Mouse (Mus musculus): ENCODE results near the gene Gm20388. TPM values are rescaled to one million over a fixed set of nuclear protein-coding genes. Genes with fewer than 3 reads are reported as not detected.
A peak's percentile ranks its signal among the peaks of the same experiment; 100 is the strongest.

The Gm20388 gene
- polyA plus RNA-seq, 1 experiment: 28.1 TPM

DNA sequence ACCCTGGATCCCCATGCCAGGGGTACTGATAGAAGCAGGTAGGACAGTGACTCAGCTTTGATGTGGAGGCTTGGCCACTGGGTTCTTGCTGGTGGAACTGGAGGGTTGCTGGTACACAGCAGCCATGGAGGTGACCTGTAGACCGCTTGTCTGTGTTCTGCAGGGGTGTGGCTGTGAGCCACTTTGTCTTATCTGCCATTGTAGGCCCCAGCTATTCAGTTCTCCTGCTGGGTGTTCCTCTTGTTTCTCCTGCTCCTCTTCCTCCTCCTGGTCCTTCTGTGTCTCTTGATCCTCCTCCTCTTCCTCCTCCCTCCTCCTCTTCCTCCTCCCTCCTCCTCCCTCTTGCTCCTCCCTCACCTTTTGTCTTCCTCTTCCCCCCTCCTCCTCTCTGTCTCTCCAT is 614.5 kb downstream of the Gm20388 start:
- Histone ChIP-seq H3K4me1 (ENCODE audit: control insufficient read depth, insufficient read depth, low read length) (peaks cover 25% of the 10 kb centered on the region), H3K27me3 (ENCODE audit: control insufficient read depth, insufficient read depth, low read length, poor library complexity, severe bottlenecking) (no peaks in the 10 kb centered on the region), H3K36me3 (ENCODE audit: control insufficient read depth, insufficient read depth, low read length, poor library complexity, severe bottlenecking) (no peaks in the 10 kb centered on the region), H3K9me3 (replicated peaks; ENCODE audit: control insufficient read depth, insufficient read depth, low read length, poor library complexity, severe bottlenecking) (no peaks in the 10 kb centered on the region), H3K27ac (ENCODE audit: insufficient read depth, low read length) (no peak overlapping the region), H3K4me3 (ENCODE audit: low read depth, low read length) (no peak overlapping the region), H3K9ac (ENCODE audit: low read depth, poor library complexity, severe bottlenecking) (no peak overlapping the region)
- no peak for TF ChIP-seq POLR2A (IDR thresholded peaks at IDR 0.05; ENCODE audit: insufficient read depth, low read length)
- peak; percentile 72; the same call in 1 of the 2 replicates for TF ChIP-seq EP300 (IDR thresholded peaks at IDR 0.05; ENCODE audit: insufficient read depth, low read depth, low read length)
- no peak for TF ChIP-seq CTCF (IDR thresholded peaks at IDR 0.05; ENCODE audit: low read depth, low read length)

- Histone ChIP-seq H3K27me3 (ENCODE audit: control insufficient read depth, insufficient read depth, low read length, poor library complexity, severe bottlenecking) (no peaks in the 10 kb centered on the region), H3K27ac (ENCODE audit: insufficient read depth, low read length) (no peak overlapping the region), H3K9ac (ENCODE audit: low read depth, poor library complexity, severe bottlenecking) (no peak overlapping the region), H3K4me3 (ENCODE audit: low read depth, low read length) (no peak overlapping the region), H3K36me3 (ENCODE audit: control insufficient read depth, insufficient read depth, low read length, poor library complexity, severe bottlenecking) (no peaks in the 10 kb centered on the region), H3K4me1 (ENCODE audit: control insufficient read depth, insufficient read depth, low read length) (peaks cover 19% of the 10 kb centered on the region), H3K9me3 (replicated peaks; ENCODE audit: control insufficient read depth, insufficient read depth, low read length, poor library complexity, severe bottlenecking) (no peaks in the 10 kb centered on the region)
- TF ChIP-seq POLR2A (IDR thresholded peaks at IDR 0.05; ENCODE audit: insufficient read depth, low read length): no peak
- no peak for TF ChIP-seq CTCF (IDR thresholded peaks at IDR 0.05; ENCODE audit: low read depth, low read length)
- TF ChIP-seq EP300 (IDR thresholded peaks at IDR 0.05; ENCODE audit: insufficient read depth, low read depth, low read length): no peak
These were observed 615.2 kb downstream of the Gm20388 start for GRCm38 (mm10) chr8:120525832-120526231.

DNA sequence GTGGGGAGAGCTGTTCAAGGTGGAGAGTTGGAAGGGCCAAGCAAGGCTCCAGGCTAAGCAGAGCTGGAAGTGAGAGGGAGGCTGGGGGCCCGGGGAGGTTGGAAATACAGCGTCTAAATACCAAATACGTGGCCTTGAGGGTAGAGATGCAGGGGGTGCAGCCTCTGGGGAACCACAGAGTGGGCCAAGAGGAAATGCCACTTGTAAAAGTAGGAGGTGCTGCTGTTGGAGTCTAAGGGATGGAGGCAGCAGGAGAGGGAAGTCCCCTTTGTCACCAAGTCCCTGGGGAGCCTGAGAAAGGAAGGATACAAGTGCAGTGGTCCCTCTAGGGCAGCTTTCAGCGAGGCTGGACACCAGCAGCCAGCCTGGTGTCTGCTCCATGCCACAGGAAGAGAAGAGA is 615.9 kb downstream of the Gm20388 start:
- Histone ChIP-seq H3K4me1 (ENCODE audit: control insufficient read depth, insufficient read depth, low read length) (peaks cover 26% of the 10 kb centered on the region), H3K27me3 (ENCODE audit: control insufficient read depth, insufficient read depth, low read length, poor library complexity, severe bottlenecking) (no peaks in the 10 kb centered on the region), H3K9ac (ENCODE audit: low read depth, poor library complexity, severe bottlenecking) (no peak overlapping the region), H3K4me3 (ENCODE audit: low read depth, low read length) (no peak overlapping the region), H3K27ac (ENCODE audit: insufficient read depth, low read length) (no peak overlapping the region), H3K9me3 (replicated peaks; ENCODE audit: control insufficient read depth, insufficient read depth, low read length, poor library complexity, severe bottlenecking) (no peaks in the 10 kb centered on the region), H3K36me3 (ENCODE audit: control insufficient read depth, insufficient read depth, low read length, poor library complexity, severe bottlenecking) (no peaks in the 10 kb centered on the region)
- TF ChIP-seq EP300 (IDR thresholded peaks at IDR 0.05; ENCODE audit: insufficient read depth, low read depth, low read length) (no peak), POLR2A (IDR thresholded peaks at IDR 0.05; ENCODE audit: insufficient read depth, low read length) (no peak), CTCF (IDR thresholded peaks at IDR 0.05; ENCODE audit: low read depth, low read length) (no peak)

DNA sequence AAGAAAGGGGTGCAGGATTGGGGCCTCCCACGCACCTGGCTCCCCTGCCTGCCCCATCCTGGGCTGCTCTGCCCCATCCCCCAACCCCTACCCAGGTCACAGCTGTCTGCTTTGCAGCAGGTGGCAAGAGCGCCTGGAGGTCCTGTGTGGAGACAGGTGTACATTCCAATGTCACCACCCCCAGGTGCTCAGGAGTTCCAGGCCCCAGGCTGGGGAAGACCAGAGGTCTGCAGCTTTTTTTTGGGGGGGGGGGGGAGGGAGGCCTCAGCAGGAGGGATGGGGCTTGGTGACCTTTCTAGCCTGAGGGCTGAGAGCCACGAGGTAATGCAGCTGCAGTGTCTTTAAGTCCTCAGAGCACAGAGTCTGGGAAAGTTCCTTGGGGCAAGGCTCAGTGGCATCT is 617.7 kb downstream of the Gm20388 start:
- no peak overlapping the region for H3K4me3 ChIP-seq (ENCODE audit: low read depth, low read length)
- no peaks in the 10 kb centered on the region for H3K27me3 ChIP-seq (ENCODE audit: control insufficient read depth, insufficient read depth, low read length, poor library complexity, severe bottlenecking)
- TF ChIP-seq CTCF (IDR thresholded peaks at IDR 0.05; ENCODE audit: low read depth, low read length) (no peak), POLR2A (IDR thresholded peaks at IDR 0.05; ENCODE audit: insufficient read depth, low read length) (no peak), EP300 (IDR thresholded peaks at IDR 0.05; ENCODE audit: insufficient read depth, low read depth, low read length) (peak; percentile 97)
- 0 out of 2 replicates have a peak overlapping the region, but pooled peaks have one; percentile 1 for H3K9ac ChIP-seq (ENCODE audit: low read depth, poor library complexity, severe bottlenecking)
- peak overlapping the region; percentile 21 for H3K27ac ChIP-seq (ENCODE audit: insufficient read depth, low read length)
- H3K9me3 ChIP-seq (replicated peaks; ENCODE audit: control insufficient read depth, insufficient read depth, low read length, poor library complexity, severe bottlenecking): no peaks in the 10 kb centered on the region
- no peaks in the 10 kb centered on the region for H3K36me3 ChIP-seq (ENCODE audit: control insufficient read depth, insufficient read depth, low read length, poor library complexity, severe bottlenecking)
- peaks cover 31% of the 10 kb centered on the region for H3K4me1 ChIP-seq (ENCODE audit: control insufficient read depth, insufficient read depth, low read length)

DNA sequence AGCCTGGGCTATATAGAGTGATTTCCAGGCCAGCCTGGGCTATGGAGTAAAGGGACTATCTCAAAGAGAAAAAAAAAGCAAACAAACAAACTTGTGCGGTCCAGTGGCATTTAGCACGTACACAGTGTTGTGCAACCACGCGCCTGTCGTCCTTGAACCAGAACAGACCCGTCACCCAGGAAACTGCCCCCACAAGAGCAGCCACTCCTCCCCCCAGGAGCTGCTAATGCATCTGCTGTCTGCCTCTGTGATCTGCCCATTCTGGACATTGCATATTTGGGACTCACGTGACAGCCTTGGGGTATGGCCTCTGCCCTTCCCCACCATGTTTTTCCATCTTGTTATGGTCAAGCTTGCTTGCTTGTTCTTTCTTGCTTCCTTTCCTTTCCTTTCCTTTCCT is 618.6 kb downstream of the Gm20388 start:
- no peak overlapping the region for H3K9ac ChIP-seq (ENCODE audit: low read depth, poor library complexity, severe bottlenecking)
- H3K4me3 ChIP-seq (ENCODE audit: low read depth, low read length): no peak overlapping the region
- H3K36me3 ChIP-seq (ENCODE audit: control insufficient read depth, insufficient read depth, low read length, poor library complexity, severe bottlenecking): no peaks in the 10 kb centered on the region
- no peaks in the 10 kb centered on the region for H3K9me3 ChIP-seq (replicated peaks; ENCODE audit: control insufficient read depth, insufficient read depth, low read length, poor library complexity, severe bottlenecking)
- TF ChIP-seq POLR2A (IDR thresholded peaks at IDR 0.05; ENCODE audit: insufficient read depth, low read length) (no peak), EP300 (IDR thresholded peaks at IDR 0.05; ENCODE audit: insufficient read depth, low read depth, low read length) (peak; percentile 99)
- H3K27ac ChIP-seq (ENCODE audit: insufficient read depth, low read length): peak overlapping the region; percentile 21
- H3K27me3 ChIP-seq (ENCODE audit: control insufficient read depth, insufficient read depth, low read length, poor library complexity, severe bottlenecking): no peaks in the 10 kb centered on the region
- H3K4me1 ChIP-seq (ENCODE audit: control insufficient read depth, insufficient read depth, low read length): peaks cover 39% of the 10 kb centered on the region

- Histone ChIP-seq H3K9me3 (replicated peaks; ENCODE audit: control insufficient read depth, insufficient read depth, low read length, poor library complexity, severe bottlenecking) (no peaks in the 10 kb centered on the region), H3K9ac (ENCODE audit: low read depth, poor library complexity, severe bottlenecking) (peak overlapping the region; percentile 65), H3K36me3 (ENCODE audit: control insufficient read depth, insufficient read depth, low read length, poor library complexity, severe bottlenecking) (no peaks in the 10 kb centered on the region), H3K4me1 (ENCODE audit: control insufficient read depth, insufficient read depth, low read length) (peaks cover 29% of the 10 kb centered on the region), H3K4me3 (ENCODE audit: low read depth, low read length) (peak overlapping the region; percentile 18), H3K27ac (ENCODE audit: insufficient read depth, low read length) (peak overlapping the region; percentile 98), H3K27me3 (ENCODE audit: control insufficient read depth, insufficient read depth, low read length, poor library complexity, severe bottlenecking) (no peaks in the 10 kb centered on the region)
- no peak for TF ChIP-seq CTCF (IDR thresholded peaks at IDR 0.05; ENCODE audit: low read depth, low read length)
- peak; percentile 78 for TF ChIP-seq EP300 (IDR thresholded peaks at IDR 0.05; ENCODE audit: insufficient read depth, low read depth, low read length)
These were observed 620.5 kb downstream of the Gm20388 start for GRCm38 (mm10) chr8:120530954-120531656.

Data from ES-Bruce4 (cell line).